Comparison of ENCODE assay signal across 10 mouse cellular contexts in genomic region chr5:62483521-62483920, GRCm38 (mm10).
DNase-seq lines count a peak whose midpoint lies in the region; ATAC-seq and TF ChIP-seq lines count a peak whose summit lies in the region.
"Had no signal": no experiment of that assay in that cellular context is flagged by ENCODE, and none has a peak within 500 bp of the region (broad histone marks: within the 10 kb centered on the region; RNA-seq: fewer than 3 reads in every experiment).

No protein-coding gene starts in this region.

- intact Hi-C loops in left cerebral cortex, adult 2 months (cut with DNase I) = loop anchor here (5.0 kb wide), 1 partner anchor 224 kb away; no protein-coding TSS in a partner anchor

- 22% methylated on average over 5 of the region's 5 CpGs for WGBS in lung, embryonic 14.5 days
- 30% methylated on average over 5 of the region's 5 CpGs for WGBS in limb, embryonic 13.5 days

- no peak overlapping the region for H3K9ac ChIP-seq in lung, embryonic 14.5 days
- no peak overlapping the region for H3K9ac ChIP-seq in limb, embryonic 13.5 days
- H3K9ac ChIP-seq: hindbrain, embryonic 15.5 days; neural tube, embryonic 12.5 days had no signal

- H3K27me3 ChIP-seq in lung, embryonic 14.5 days (ENCODE audit: insufficient read depth, low read length) = no peaks in the 10 kb centered on the region
- H3K27me3 ChIP-seq in limb, embryonic 13.5 days = no peaks in the 10 kb centered on the region
- H3K27me3 ChIP-seq: hindbrain, embryonic 15.5 days; neural tube, embryonic 12.5 days had no signal

- no peak overlapping the region for H3K4me3 ChIP-seq in lung, embryonic 14.5 days (ENCODE audit: low read depth, low read length)
- H3K4me3 ChIP-seq in limb, embryonic 13.5 days = no peak overlapping the region
- no peak overlapping the region for H3K4me3 ChIP-seq in left cerebral cortex, adult 2 months
- H3K4me3 ChIP-seq: hindbrain, embryonic 15.5 days; neural tube, embryonic 12.5 days had no signal

- no peak for TF ChIP-seq CTCF in lung, embryonic 14.5 days (IDR thresholded peaks at IDR 0.05; ENCODE audit: low read depth)
- no peak for TF ChIP-seq CTCF in left cerebral cortex, adult 2 months (IDR thresholded peaks at IDR 0.05)

- no peaks in the 10 kb centered on the region for H3K36me3 ChIP-seq in lung, embryonic 14.5 days (ENCODE audit: insufficient read depth)
- no peaks in the 10 kb centered on the region for H3K36me3 ChIP-seq in limb, embryonic 13.5 days
- H3K36me3 ChIP-seq: hindbrain, embryonic 15.5 days; neural tube, embryonic 12.5 days had no signal

- ATAC-seq in CD4-positive, CD25-positive, alpha-beta regulatory T cell, adult 4 months = no peak
- peak; percentile 77; the same call in 1 of the 2 replicates for ATAC-seq in lung, embryonic 14.5 days (ENCODE audit: insufficient read depth)
- 0 out of 2 replicates have a peak, but pooled peaks have one; percentile 54 for ATAC-seq in limb, embryonic 13.5 days (ENCODE audit: low FRiP score, low read depth)

- H3K4me1 ChIP-seq in lung, embryonic 14.5 days (ENCODE audit: insufficient read depth) = no peaks in the 10 kb centered on the region
- no peaks in the 10 kb centered on the region for H3K4me1 ChIP-seq in limb, embryonic 13.5 days
- H3K4me1 ChIP-seq: hindbrain, embryonic 15.5 days; neural tube, embryonic 12.5 days had no signal

- H3K27ac ChIP-seq in lung, embryonic 14.5 days (ENCODE audit: low read depth) = no peak overlapping the region
- H3K27ac ChIP-seq in limb, embryonic 13.5 days = no peak overlapping the region
- no peak overlapping the region for H3K27ac ChIP-seq in left cerebral cortex, adult 2 months
- H3K27ac ChIP-seq: hindbrain, embryonic 15.5 days; neural tube, embryonic 12.5 days had no signal

- DNase-seq in CD4-positive, CD25-positive, alpha-beta regulatory T cell, adult 2 months (ENCODE audit: low read depth, low spot score) = peak; percentile 2
- DNase-seq in lung, embryonic 14.5 days = peak; percentile 85
- DNase-seq in lung, adult 18-20 months = no peak
- peak; percentile 18 to 22 for DNase-seq in adrenal gland, postnatal 36 days
- no peak for DNase-seq in T-cell, adult 2 months (ENCODE audit: low spot score)
- no peak for DNase-seq in left cerebral cortex, adult 2 months (ENCODE audit: extremely low spot score in 1 of 2, low spot score in 2 of 2)

- no peaks in the 10 kb centered on the region for H3K9me3 ChIP-seq in lung, embryonic 14.5 days (ENCODE audit: low read depth, low read length)
- H3K9me3 ChIP-seq in limb, embryonic 13.5 days = no peaks in the 10 kb centered on the region
- H3K9me3 ChIP-seq: hindbrain, embryonic 15.5 days; neural tube, embryonic 12.5 days had no signal

- no peak overlapping the region for H3K4me2 ChIP-seq in lung, embryonic 14.5 days
- no peak overlapping the region for H3K4me2 ChIP-seq in limb, embryonic 13.5 days (replicated peaks)
- H3K4me2 ChIP-seq: hindbrain, embryonic 15.5 days; neural tube, embryonic 12.5 days had no signal

Comparison
In these comparisons a context has a peak if more than half of its experiments do, and no peak if none do; other contexts are left out.
1. DNase-seq: peak in CD4-positive, CD25-positive, alpha-beta regulatory T cell, adult 2 months (single experiment), lung, embryonic 14.5 days (single experiment) and adrenal gland, postnatal 36 days (2 of 2); none in lung, adult 18-20 months (0 of 2), T-cell, adult 2 months (single experiment) and left cerebral cortex, adult 2 months (0 of 2).